Mouse (Mus musculus) small intestine, adult 2 months (tissue): ENCODE measurements around the gene H2-Q2.
"Not testable (repeated sequence)": the region's sequence is repeated elsewhere in the genome, so short reads cannot be mapped to it uniquely, and the experiment has no call there.

Source experiments
- CTCF ChIP-seq: fragments of 200-500 bp; IDR thresholded peaks from 2 replicates; pipeline ENCODE4 v1.5.1; 2012; ENCODE audit warnings: low read depth, mild to moderate bottlenecking, control low read depth, inconsistent platforms, low read length, moderate library complexity, mixed read lengths; ENCODE audit not compliant: insufficient replicate concordance, insufficient read length; ENCODE audit errors: extremely low read depth
- POLR2A ChIP-seq: fragments of 200-500 bp; IDR thresholded peaks from 2 replicates; pipeline ENCODE4 v1.6.1; 2012; ENCODE audit warnings: low read depth, mild to moderate bottlenecking, control low read depth, inconsistent platforms, low read length, moderate library complexity

- not testable (repeated sequence) for TF ChIP-seq CTCF, POLR2A
Measured at GRCm38 (mm10) chr17:35353275-35353674, 11.2 kb downstream of the H2-Q2 start.
